Mouse (Mus musculus) ES-Bruce4 (cell line): ENCODE measurements at regions not wholly inside any gene's neighbourhood (a gene's known extent, or its start where the extent isn't known, plus 50 kb on each side); places are given as distances from the start of the nearest gene placed in this dataset.

ENCODE experiments used
- CTCF ChIP-seq: IDR thresholded peaks from one replicate; pipeline ENCODE4 v1.8.1; 2011; ENCODE audit warnings: low read depth, low read length
- POLR2A ChIP-seq: IDR thresholded peaks from one replicate; pipeline ENCODE4 v1.8.1; 2011; ENCODE audit warnings: low read length; ENCODE audit not compliant: insufficient read depth

DNA sequence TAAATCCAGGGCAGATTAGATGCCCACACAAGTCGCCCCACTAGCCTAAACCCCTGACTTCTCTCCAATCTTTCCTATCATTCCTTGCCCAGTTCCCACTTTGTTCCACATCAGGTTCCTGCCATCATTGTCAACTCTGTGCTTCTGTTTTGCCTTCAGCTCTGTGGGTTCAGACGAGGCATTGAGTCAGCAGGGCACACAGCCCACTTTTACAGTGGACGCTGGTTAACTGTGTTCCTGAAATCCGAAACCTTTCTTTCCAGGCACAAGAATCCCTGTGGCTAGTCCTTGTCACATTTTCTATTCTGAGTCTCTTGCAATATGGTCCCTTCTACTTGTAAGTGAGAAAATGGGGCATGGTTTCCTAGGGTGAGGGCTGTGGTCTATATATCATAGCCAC is 392.3 kb downstream of the Etnk1 start:
- TF ChIP-seq POLR2A (no peak), CTCF (no peak)
